Mouse (Mus musculus): ENCODE measurements around the gene Angptl2.
"Not testable (repeated sequence)": the region's sequence is repeated elsewhere in the genome, so short reads cannot be mapped to it uniquely, and the experiment has no call there.

Gene Angptl2

DNA sequence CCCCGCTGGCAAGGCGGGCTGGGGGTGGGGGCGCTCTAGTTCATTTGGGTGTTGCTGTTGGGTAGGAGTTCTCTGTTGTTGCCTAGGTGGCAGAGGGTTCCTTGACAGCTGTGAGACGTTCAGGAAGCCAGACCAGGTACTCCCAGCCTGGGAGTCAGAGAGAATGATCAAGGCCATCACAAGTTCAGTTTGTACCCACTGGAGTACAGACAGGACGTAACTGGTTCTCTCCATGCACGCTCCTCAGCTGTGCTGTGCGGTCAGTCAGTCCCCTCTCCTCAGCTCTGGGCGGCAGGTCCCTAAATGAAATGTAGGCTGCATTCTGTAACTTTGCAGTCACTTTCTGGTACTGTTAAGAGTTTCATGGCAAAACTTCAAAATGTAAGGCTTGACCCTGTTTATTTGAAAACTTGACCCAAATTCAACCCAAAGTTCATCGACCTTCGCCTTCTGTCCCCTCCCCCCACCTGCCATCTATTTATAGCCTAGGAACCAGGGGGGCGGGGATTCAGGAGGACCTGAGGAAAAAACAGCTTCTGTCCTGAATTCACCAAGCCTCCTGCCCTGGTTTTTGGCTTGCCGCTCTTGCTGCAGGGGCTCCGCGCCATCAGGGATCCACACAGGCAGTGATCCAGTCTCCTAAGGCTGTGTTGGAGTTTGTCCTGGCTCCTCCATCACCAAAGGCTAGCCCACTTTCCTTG lies 15.4 kb upstream of the Angptl2 start:
- no peak for DNase-seq (ENCODE audit: low read depth, low spot score)

DNA sequence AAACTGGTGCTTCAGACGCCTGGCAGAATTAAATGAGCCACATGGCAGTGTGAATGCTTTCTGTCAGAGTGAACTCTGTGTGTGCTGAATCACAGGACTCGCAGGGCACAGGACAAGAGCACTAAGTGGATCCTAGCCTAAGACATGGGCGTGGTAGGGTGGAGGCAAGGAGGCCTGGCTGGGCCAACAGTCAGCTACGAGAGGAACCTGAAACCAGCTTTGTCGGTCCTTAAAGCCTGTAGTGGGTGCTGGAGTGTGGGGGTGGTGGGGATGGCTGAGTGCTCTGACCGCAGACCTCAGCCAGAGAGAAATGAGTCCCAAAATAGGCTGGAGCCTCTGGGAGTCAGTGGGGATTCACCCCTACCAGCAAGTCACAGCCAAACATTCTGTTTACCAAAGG lies 12.6 kb upstream of the Angptl2 start:
- no peak for DNase-seq (ENCODE audit: low read depth, low spot score)

DNA sequence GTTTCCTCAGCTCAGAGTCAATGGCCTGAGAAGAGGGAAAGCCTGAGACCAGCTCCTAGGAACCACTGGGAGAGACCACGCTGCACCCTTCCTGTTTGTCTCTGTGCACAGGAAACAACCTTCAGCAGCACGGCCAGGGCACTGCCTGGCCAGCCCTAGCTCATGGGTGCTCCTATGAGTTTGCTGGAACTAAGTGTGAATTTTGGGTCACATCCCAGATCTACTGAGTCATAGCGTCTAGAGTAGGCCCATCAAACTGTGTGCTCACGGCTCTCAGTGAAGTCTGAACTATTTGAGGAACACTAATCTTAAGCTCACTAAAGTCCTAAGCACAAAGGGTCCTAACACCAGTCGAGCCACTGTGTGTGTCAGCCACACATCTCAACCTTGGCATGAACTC lies 10.9 kb upstream of the Angptl2 start:
- DNase-seq (ENCODE audit: low read depth, low spot score), result no peak

DNA sequence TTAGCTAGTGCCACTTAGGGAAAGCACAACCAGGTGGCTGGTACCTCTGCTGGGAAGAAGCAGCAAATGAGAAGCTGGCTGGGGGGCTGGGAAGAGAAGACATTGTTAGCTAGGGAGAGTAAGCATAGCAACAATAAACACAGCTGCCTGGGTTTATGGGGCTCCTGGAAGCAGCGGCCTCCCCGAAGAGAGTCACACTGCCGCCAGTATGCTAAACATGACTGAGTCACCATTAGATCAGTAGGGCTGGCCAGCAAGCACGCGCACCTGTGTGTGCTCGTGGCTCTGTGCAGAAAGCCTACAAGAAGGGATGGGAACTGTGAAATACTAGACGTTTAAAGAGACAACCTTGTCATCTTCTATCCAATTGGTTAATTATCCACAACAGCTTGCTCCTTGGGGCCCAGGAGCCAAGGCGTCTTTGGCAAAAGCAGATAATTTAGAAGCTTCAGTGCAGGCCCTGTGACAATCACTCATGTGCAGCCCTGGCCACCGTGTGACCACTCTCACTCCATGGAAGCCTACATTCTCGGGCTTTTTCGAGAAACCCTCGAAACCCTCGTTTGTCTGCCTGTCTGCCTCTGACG lies 9.8 kb upstream of the Angptl2 start:
- no peak for DNase-seq (ENCODE audit: low read depth, low spot score)

DNA sequence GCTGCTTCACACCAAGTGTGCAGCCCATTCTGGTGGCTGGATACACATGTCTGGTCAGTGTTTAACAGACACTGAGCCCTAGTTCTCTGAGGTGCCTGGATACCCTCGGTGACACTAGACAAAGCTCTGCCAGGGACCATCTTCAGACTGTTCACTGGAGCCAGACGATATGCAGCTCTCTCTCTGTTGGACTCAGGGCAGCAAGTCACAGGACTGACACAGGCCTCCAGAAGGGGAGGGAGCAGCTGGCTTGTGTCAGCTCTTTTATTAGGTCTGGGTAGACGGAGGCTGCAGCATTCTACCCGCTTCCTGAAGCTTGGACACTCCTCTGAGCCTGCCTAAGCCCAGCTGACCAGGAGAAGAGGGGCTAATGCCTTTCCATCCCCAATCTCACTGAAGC lies 8.8 kb upstream of the Angptl2 start:
- DNase-seq (ENCODE audit: low read depth, low spot score), result no peak

DNA sequence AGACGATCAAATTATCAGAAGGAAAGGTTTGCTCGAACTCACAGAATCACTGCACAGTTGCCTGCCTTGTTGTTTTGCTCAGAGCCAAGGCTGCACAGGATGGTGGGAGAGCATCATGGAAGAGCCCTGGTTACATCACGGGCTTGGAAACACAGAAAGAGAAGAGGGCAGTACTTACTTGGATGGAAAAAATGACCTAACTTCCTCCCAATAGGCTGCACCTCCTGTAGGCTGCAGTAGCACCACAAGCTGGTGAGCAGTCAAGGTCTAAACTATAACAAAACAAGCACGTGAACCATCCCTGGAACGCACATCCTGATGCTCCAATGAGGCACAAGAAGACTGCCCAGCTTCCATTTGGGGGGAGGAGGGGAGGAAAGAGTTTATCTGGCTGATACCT lies 7.7 kb upstream of the Angptl2 start:
- DNase-seq (ENCODE audit: low read depth, low spot score), result no peak

DNA sequence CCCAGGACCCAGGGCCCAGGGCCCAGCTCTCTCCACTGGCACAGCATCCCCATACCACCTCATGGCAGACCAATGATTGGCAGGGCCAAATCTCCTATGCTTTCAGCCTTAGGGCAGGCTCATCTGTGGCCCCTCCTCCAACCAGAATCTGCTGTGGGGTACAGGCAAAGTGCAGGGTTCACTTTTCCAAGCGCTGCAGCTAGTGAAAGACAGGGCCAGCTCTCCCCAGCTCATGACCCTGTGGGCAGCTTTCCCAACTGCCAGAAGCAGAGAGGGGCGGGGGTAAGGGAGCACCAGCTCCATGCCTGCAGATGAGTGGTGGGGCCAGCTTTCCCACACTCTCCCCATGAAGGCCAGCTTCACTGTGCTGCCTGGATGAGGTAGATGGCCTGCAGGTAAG lies 5.0 kb upstream of the Angptl2 start:
- no peak for DNase-seq (ENCODE audit: low read depth, low spot score)

DNA sequence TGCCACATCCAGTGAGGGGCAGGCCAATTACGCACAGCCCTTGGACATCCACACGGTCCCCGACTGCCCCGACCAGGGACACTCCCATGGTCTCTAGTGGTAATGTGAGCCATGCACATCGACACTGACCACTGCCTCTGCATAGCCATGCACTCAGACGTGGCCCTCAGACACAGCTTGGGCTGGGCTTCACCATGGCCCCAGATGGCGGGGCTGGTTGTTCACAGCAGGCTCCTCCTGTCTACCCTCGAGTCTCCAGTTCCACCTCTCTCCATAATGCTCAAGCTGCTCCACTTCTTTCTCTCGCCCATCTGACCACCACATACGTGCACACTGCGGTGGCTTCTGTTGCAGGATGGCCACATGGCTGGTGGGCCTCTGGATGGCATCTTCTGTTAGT lies 4.6 kb upstream of the Angptl2 start:
- DNase-seq (ENCODE audit: low read depth, low spot score), result not testable (repeated sequence)

DNA sequence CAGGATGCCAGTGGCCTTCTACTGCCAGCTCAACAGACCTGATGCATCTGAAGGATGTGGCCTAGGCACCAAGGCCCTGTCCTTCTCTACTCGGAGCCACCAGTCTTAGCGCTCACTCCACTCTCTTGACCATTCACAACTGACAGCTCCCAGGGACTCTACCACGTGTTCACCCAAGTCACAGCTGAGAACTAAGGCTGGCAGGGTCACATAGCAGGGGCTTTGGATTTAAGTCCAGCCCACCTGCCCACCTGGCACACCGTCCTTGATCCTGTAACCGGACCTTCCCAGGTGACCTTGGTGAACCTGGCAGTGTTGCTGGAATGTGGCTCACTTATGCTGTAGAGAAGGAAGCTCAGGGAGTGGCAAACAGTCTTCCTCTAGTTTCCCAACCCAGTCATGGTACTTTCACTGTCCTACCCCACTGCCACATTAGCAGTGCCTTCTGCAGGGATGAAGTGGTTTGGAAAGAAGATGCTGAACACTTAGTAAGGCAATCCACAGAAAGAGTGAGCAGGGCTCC lies 631 bp upstream of the Angptl2 start:
- no peak for DNase-seq (ENCODE audit: low read depth, low spot score)

DNA sequence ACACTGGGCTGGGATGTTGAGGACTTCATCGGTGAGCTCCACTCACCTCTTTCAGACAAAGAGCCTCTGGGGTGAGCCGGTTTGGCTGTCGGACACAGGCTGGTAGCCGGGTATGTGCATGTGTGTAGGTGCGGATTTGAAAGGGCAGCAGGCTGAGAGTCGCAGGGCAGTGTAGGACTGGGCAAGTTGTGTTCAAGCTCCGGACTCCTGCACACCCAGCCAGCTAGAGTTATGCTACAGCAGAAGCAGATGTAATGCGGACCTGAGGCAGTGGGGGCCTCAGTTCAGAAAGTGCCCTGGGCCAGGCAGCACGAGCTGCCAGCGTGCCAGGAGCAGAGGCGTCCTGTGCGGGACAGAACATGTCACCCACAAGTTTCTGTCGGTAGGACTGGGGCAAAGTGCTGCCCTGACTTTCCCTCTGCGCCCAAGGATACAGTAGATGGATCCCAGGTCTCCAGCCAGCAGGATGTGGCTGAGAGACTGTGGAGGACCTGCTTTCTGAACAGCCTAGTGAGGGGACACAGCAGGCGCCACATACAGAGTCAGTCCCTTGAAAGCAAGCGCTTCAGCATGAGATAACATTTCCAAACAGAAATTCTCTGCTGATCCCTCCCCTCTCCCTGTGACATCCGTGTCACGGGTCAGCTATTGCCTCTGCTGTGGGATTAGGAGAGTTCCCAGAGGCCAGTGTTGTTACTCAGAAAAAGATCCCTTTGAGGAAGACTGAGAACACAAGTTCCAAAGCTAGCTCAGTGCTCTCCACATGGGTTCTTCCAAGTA lies 966 bp downstream of the Angptl2 start:
- peak; percentile 38 for DNase-seq (ENCODE audit: low read depth, low spot score)

DNA sequence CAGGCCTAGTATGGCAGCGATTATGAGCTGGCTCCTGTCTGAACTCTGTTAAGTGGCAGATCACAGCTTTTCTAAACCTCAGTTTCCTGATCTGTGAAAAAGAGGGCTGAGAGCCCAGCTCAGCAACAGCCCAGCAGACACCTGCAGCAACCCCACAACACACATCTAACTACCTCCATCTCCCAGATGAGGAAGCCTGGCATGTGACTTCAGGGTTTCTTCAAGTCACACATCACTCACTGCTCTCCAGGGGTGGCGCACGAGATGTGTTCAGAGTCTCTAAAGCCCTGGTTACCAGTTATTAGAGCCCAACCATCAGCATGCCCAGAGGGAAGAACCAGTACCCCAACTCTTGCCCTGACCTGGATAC lies 1.5 kb downstream of the Angptl2 start:
- DNase-seq (ENCODE audit: low read depth, low spot score), result no peak

DNA sequence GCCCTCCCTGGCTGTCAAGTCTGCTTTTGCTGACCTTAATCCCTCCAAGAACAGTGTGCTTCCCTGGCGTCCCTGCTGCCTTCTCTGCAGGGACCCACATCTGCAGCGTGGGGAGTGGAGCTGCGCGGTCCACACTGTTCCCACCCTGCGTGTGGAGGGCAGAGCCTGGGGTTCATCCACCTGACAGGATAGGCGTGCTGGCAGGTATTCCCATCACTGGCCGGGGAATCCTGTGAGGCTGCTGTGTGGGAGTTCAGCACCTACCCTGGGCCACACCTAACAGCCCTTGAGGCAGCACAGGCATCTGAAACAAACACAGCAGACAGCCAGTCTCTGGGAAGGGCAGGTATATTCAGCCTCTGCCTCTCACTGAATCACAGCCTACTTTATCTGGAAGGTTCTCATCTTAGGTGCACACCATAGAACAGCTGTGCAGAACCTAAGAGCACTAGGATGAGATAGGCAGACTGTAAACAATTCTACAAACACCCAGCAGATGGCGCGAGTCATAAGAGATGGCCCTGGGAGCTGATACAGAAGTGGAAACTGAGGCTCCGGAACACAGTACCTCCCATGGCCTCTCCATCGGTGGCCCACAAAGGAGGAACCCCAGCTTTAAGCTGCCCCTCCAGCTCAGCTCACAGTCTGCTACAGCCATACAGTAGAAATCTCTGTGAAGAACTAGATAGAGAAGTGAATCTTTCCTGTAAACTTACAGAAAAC lies 3.2 kb downstream of the Angptl2 start:
- DNase-seq (ENCODE audit: low read depth, low spot score), result peak; percentile 28

DNA sequence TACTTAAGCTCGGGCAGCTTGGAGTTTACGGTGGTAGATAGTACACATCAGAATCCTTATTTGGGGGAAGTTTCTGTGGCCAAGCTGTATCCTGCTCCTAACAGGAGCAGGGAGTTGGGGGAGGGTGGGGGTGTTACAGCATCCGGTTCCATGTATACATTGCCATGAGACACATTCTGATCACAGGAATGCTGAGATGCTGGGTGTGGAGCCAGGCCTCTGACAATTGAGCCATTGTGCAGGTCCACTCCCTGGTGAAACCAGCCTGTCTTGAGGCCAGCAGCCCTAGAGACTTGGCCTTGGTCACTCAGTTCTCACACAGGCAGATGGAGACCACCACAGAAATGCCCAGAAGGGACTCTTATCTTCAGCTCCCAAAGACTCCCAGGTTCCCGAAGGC lies 3.8 kb downstream of the Angptl2 start:
- peak; percentile 34 for DNase-seq (ENCODE audit: low read depth, low spot score)

DNA sequence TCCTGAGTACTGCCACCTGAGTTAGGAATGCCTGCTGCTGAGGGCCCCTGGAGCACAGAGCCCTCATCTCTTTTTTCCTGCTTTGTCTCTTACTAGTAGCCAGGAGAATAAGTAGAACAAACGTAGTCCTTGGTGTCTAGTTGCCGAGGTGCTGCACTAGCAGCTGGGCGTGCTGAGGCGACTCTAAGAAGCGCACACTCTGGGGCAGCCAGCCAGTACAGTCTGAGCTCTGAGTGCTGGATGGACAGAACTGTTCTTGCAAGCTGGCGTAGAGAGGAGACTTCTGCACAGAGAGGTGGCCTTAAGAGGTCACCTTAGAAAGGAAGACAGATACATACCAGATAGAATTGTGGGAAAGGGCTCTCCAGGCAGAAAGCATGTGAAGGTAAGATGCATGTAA lies 4.4 kb downstream of the Angptl2 start:
- DNase-seq (ENCODE audit: low read depth, low spot score), result no peak

DNA sequence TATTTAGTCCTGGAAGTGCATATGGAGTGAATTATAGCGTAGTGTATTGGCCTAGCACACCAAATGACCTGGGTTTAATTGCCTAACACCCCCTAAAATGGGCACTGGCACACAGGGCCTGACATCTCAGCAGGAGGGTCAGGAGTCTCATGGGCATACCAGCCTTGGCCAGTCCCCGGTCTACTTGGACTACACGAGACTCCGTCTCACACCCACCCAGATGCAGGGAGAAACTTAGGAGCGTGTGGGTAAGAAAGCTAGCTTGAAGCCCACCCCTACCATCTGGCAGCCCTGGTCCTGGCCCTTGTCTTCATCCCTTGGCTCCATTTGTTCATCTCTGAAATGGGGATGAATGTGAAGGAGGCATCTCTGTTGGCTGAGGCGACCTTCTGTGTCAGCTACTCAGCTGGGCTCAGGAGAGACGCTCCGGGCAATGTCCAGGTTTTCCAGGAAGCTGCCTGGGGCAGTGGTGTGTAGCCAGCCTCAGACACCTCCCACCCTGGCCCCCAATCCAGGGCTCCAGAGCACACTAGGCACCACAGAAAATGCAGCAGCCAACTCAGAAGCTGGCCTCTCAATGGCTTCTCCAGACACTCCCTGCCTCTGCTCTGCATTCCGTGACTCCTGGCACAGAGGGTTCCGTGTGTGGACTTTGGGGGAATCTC lies 4.9 kb downstream of the Angptl2 start:
- no peak for DNase-seq (ENCODE audit: low read depth, low spot score)

DNA sequence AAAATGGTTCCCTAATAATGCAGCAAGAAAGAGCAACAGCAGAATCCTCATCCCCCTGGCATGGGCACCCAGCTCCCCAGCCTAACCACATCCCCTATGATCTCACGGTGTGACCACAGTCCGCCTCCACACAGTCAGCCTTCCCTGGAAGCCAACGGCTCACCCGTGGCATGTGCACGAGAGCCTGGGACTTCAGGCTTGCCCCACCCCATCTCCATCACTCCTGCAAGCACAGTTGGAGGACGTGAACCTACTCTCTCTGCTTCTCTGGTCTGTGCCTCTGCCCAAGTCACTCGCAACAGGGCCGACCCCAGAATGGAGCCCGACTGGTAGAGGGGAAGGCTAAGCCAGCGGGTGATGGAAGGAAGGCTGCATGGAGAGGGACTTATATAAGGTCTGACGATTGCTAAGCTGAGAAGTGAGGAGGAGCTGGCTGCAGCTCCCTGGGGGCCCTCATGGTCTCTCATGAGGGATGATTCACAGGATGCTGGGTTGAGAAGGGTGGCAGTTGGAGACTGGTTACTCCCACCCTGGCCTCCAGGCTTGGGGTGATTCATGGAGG lies 5.6 kb downstream of the Angptl2 start:
- no peak for DNase-seq (ENCODE audit: low read depth, low spot score)

DNA sequence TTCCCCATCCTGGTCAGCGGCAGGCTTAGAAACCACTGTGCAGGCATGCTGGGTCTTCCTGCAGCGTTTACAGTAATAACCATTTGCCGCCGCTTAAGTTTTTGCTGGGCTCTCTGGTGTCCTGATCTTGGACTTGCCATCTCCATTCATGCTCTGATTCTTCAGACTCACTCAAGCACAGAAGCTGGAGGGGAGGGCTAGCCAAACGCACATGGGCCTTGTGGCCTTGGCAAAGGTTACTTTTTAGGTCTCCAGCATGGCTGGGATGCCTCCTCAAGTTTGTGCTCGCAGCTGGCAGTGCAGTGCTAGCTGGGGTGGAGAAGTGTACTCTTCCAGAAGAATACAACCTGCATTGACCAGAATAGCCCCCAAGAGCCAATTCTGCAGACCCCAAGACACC lies 6.6 kb downstream of the Angptl2 start:
- DNase-seq (ENCODE audit: low read depth, low spot score), result no peak

DNA sequence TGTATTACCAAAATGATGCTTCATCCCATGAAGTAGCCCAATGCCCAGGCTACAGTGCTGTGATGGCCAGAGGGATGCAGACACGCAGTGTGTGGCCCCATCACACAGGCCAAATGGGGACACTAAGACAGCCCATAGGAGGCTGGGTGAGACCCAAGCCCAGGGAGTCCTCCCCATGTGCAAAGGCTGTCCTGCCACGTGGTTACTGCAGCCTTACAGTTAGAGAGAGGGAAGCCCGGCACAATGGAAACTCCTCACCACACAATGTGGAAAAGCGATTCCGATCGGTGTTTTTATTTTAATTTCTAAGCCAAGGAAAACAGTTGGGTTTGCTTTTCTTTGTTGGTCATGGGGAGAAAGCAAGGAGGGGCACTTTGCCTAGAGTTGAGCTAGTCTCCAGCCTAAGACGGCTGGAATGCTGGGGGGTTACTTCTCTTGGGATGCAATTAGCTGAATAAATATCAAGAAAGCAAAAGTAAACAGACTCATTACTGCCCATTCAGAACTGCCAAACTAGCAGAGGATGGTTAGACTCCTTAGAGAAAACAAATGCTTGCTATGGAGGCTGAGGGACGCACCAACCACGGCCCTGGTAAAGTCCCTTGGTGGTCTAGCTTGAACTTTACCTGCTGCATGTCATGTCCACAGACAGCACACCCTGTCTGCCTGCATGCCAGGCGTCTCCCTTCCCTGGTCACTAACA lies 7.9 kb downstream of the Angptl2 start:
- no peak for DNase-seq (ENCODE audit: low read depth, low spot score)

DNA sequence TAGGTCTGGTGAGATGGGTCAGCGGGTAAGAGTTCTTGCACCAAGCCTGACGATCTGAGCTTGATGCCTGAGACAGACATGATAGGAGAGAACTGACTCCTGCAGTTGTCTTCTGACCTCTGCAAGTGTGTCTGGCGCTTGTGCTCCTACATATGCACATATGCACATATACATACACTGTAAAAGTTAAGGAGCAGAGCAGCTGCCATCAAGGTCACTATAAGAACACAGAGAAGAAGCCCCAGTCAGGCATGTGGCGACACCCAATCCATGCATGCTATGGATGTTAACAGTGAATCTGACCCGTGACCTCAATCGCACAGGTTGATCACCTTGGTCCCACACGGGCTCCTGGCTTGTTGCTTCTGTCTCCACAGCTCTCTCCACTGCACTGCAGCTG lies 10.1 kb downstream of the Angptl2 start:
- no peak for DNase-seq (ENCODE audit: low read depth, low spot score)

DNA sequence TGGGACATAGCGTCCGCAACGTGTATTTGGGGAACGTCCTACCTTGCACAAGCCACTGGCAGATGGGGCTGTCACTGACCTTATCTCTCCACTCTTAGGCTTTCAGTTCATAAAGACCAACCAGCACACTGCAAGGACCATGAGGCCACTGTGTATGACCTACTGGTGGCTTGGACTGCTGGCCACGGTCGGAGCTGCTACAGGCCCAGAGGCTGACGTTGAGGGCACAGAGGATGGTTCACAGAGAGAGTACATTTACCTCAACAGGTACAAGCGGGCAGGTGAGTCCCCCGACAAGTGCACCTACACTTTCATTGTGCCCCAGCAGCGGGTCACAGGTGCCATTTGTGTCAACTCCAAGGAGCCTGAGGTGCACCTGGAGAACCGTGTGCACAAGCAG lies 12.2 kb downstream of the Angptl2 start:
- DNase-seq (ENCODE audit: low read depth, low spot score), result no peak

DNA sequence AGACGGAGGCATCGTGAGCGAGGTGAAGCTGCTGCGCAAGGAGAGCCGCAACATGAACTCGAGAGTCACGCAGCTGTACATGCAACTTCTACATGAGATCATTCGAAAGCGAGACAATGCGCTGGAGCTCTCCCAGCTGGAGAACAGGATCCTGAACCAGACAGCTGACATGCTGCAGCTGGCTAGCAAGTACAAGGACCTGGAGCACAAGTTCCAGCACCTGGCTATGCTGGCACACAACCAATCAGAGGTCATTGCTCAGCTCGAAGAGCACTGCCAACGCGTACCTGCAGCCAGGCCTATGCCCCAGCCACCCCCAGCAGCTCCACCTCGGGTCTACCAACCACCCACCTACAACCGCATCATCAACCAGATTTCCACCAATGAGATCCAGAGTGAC lies 12.7 kb downstream of the Angptl2 start:
- DNase-seq (ENCODE audit: low read depth, low spot score), result no peak
